Mouse (Mus musculus) stomach, postnatal 0 days (tissue): ENCODE data around the gene Cnbp.

ENCODE experiments used
- CTCF ChIP-seq: IDR thresholded peaks from 2 replicates; pipeline ENCODE4 v1.5.1; 2016; ENCODE audit warnings: antibody characterized with exemption, low read depth, mild to moderate bottlenecking, moderate library complexity
- EP300 ChIP-seq: optimal IDR thresholded peaks from 2 replicates; pipeline ENCODE3; 2016; ENCODE audit warnings: antibody characterized with exemption

DNA sequence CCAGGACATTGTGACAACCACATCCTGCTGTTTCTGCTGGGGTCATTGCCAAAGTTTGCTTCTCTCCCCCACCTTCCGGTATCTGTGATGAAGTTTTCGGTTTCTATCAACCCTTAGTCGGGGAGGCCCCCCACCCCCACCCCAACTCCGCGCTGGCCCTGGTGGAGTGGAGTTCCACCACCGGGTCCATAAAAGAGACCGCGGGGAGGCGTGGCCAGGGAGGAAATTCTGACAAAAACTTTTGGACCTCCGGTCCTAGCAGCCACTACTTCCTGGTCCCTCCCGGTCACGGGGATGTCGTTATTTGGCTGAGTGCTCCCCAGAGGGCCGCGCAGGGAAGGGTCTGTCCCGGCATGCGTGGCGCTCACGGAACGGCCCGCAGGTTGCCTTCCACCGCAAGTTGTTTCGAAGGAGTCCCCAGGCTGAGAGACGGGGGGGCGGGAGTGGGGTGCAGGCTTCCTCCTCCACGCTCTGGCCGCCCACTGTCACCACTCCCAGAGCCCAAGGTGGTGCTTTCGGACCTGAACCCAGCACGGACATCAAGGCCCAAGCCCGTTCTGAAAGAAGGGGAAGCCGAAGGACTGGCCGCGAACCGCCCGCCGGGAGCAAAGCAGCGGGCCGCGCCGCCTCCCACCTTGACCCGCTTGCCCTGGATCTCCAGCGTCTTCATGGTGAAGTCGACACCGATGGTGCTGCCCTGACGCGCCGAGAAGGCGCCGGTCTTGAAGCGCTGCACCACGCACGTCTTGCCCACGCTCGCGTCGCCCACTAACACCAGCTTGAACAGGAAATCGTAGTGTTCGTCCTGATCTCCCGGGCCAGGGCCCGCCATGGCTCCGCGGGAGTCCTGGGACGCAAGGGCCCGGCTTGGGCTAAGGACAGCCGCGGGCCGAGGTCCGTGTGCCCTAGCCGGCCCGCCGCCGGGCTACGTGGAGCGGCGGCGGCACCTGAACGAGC, 39.9 kb downstream of the Cnbp start:
- no peak for TF ChIP-seq EP300
- TF ChIP-seq CTCF = no peak
